Mouse (Mus musculus) myocyte (in vitro differentiated cells): ENCODE results near the gene Ntrk3. TPM values are rescaled to one million over a fixed set of nuclear protein-coding genes. Genes with fewer than 3 reads are reported as not detected.

Experiments
- H3K27me3 ChIP-seq: one replicate; pipeline ENCODE4 v1.6.1; 2011; ENCODE audit not compliant: control insufficient read depth, insufficient read depth, insufficient read length
- H3K36me3 ChIP-seq: one replicate; pipeline ENCODE4 v1.6.1; 2011; ENCODE audit not compliant: control insufficient read depth, insufficient read depth
- H3K4me2 ChIP-seq: one replicate; pipeline ENCODE4 v1.6.1; 2011; ENCODE audit warnings: low read depth, control low read depth
- H3K4me3 ChIP-seq: one replicate; pipeline ENCODE4 v1.5.1; 2011; ENCODE audit warnings: mild to moderate bottlenecking, control low read depth, moderate library complexity
- H3K79me2 ChIP-seq: one replicate; pipeline ENCODE4 v1.6.1; 2011; ENCODE audit not compliant: control insufficient read depth, insufficient read depth
- H3ac ChIP-seq: one replicate; pipeline ENCODE4 v1.6.1; 2011; ENCODE audit not compliant: control insufficient read depth, insufficient read length
- CEBPB ChIP-seq: IDR thresholded peaks from 2 replicates; pipeline ENCODE4 v1.6.1; 2011; ENCODE audit warnings: mild to moderate bottlenecking, moderate library complexity; ENCODE audit not compliant: poor library complexity, insufficient read depth, severe bottlenecking
- E2F4 ChIP-seq: IDR thresholded peaks from one replicate; pipeline ENCODE4 v1.6.1; 2011; ENCODE audit warnings: mild to moderate bottlenecking, control low read depth, moderate library complexity; ENCODE audit not compliant: insufficient read depth
- MAX ChIP-seq: IDR thresholded peaks from one replicate; pipeline ENCODE4 v1.6.1; 2011; ENCODE audit warnings: low read depth, mild to moderate bottlenecking, control low read depth
- MYOD1 ChIP-seq, 3 experiments: IDR thresholded peaks; one replicate each; pipeline ENCODE4 v1.6.1; 2011; ENCODE audit warnings: control low read depth in 2 of 3, low read depth in 2 of 3, mild to moderate bottlenecking in 2 of 3, moderate library complexity in 1 of 3; ENCODE audit not compliant: insufficient read length in 2 of 3, control insufficient read depth in 1 of 3
- MYOG ChIP-seq, 3 experiments: IDR thresholded peaks; one replicate each; pipeline ENCODE4 v1.6.1; 2011; ENCODE audit warnings: control low read depth in 2 of 3, low read depth in 2 of 3, mild to moderate bottlenecking in 2 of 3; ENCODE audit not compliant: insufficient read length in 2 of 3, control insufficient read depth in 1 of 3, insufficient read depth in 1 of 3
- POLR2A ChIP-seq: IDR thresholded peaks from one replicate; pipeline ENCODE4 v1.6.1; 2011; ENCODE audit warnings: low read depth, mild to moderate bottlenecking, control low read depth, moderate library complexity; ENCODE audit not compliant: insufficient read length
- POLR2AphosphoS2 ChIP-seq: IDR thresholded peaks from one replicate; pipeline ENCODE4 v1.6.1; 2011; ENCODE audit warnings: low read depth, control low read depth; ENCODE audit not compliant: insufficient read length
- REST ChIP-seq: IDR thresholded peaks from one replicate; pipeline ENCODE4 v1.6.1; 2011; ENCODE audit warnings: mild to moderate bottlenecking, control low read depth, moderate library complexity; ENCODE audit not compliant: insufficient read depth, insufficient read length
- SRF ChIP-seq: IDR thresholded peaks from one replicate; pipeline ENCODE4 v1.6.1; 2011; ENCODE audit warnings: low read depth; ENCODE audit not compliant: control insufficient read depth, insufficient read length
- TCF12 ChIP-seq: IDR thresholded peaks from one replicate; pipeline ENCODE4 v1.6.1; 2011; ENCODE audit warnings: mild to moderate bottlenecking, control low read depth; ENCODE audit not compliant: poor library complexity, insufficient read depth, severe bottlenecking
- TCF3 ChIP-seq: IDR thresholded peaks from one replicate; pipeline ENCODE4 v1.6.1; 2011; ENCODE audit warnings: low read depth, control low read depth; ENCODE audit not compliant: insufficient read length
- USF1 ChIP-seq: IDR thresholded peaks from one replicate; pipeline ENCODE4 v1.6.1; 2011; ENCODE audit warnings: low read depth, mild to moderate bottlenecking, control low read depth, moderate library complexity
- polyA plus RNA-seq: library from polyadenylated mRNA; unstranded; fragments of >200 nt; fragmentation: generic; extraction: Trizol; gene quantifications from one replicate; pipeline ENCODE4 v1.2.1, GENCODE M21; 2012; ENCODE audit warnings: missing spikeins

The Ntrk3 gene
- polyA plus RNA-seq, 1 experiment: 0.17 TPM

GRCm38 (mm10) chr7:78441706-78442105 is 296.1 kb downstream of the Ntrk3 start:
- Histone ChIP-seq H3K4me3 (no peak overlapping the region), H3K79me2 (no peaks in the 10 kb centered on the region), H3K27me3 (no peaks in the 10 kb centered on the region), H3ac (no peak overlapping the region), H3K4me2 (no peak overlapping the region), H3K36me3 (no peaks in the 10 kb centered on the region)
- no peak for TF ChIP-seq SRF
- no peak for TF ChIP-seq POLR2A
- no peak for TF ChIP-seq CEBPB
- no peak for TF ChIP-seq MYOD1 (IDR thresholded peaks at IDR 0.05; ENCODE audit: control insufficient read depth in 1 of 3, insufficient read length in 2 of 3, low read depth in 2 of 3)
- no peak for TF ChIP-seq TCF12
- no peak for TF ChIP-seq TCF3
- no peak for TF ChIP-seq POLR2AphosphoS2

DNA sequence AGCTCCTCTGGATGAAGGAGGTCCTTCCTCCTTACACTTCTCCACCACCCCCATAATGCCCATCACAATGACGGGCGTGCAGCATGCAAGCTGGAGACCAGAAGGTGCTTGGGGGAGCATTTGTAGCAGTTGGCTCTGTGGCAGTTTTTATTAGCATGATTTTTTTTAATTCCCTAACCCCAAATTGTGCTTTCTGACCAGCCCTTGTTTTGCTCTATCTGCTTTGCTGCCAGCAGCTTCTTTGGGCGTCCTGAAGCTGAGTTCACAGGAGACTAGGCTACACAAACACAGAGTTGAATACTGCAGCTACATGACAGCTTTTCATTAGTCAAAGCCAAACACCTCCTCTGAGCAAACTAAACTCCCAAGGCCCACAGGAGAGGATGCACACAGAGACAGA is 296.9 kb downstream of the Ntrk3 start:
- TF ChIP-seq E2F4: no peak
- TF ChIP-seq MYOG (IDR thresholded peaks at IDR 0.05; ENCODE audit: control insufficient read depth in 1 of 3, insufficient read depth in 1 of 3, insufficient read length in 2 of 3, low read depth in 2 of 3): no peak
- TF ChIP-seq SRF: no peak
- no peak for TF ChIP-seq MAX
- no peak for TF ChIP-seq TCF3
- no peak for TF ChIP-seq USF1
- TF ChIP-seq MYOD1 (IDR thresholded peaks at IDR 0.05; ENCODE audit: control insufficient read depth in 1 of 3, insufficient read length in 2 of 3, low read depth in 2 of 3): no peak
- no peak for TF ChIP-seq CEBPB
- TF ChIP-seq POLR2AphosphoS2: no peak
- TF ChIP-seq TCF12: no peak
- no peak for TF ChIP-seq REST
- TF ChIP-seq POLR2A: no peak
- Histone ChIP-seq H3K36me3 (no peaks in the 10 kb centered on the region), H3K27me3 (no peaks in the 10 kb centered on the region), H3ac (no peak overlapping the region), H3K79me2 (no peaks in the 10 kb centered on the region), H3K4me3 (no peak overlapping the region), H3K4me2 (no peak overlapping the region)

GRCm38 (mm10) chr7:78440476-78440875 is 297.3 kb downstream of the Ntrk3 start:
- H3ac ChIP-seq: no peak overlapping the region
- no peaks in the 10 kb centered on the region for H3K27me3 ChIP-seq
- H3K36me3 ChIP-seq: no peaks in the 10 kb centered on the region
- H3K4me2 ChIP-seq: no peak overlapping the region
- H3K4me3 ChIP-seq: no peak overlapping the region
- no peaks in the 10 kb centered on the region for H3K79me2 ChIP-seq
- TF ChIP-seq MYOD1 (IDR thresholded peaks at IDR 0.05; ENCODE audit: control insufficient read depth in 1 of 3, insufficient read length in 2 of 3, low read depth in 2 of 3): no peak
- no peak for TF ChIP-seq TCF12
- no peak for TF ChIP-seq MAX
- TF ChIP-seq USF1: no peak
- no peak for TF ChIP-seq CEBPB
- TF ChIP-seq POLR2A: no peak
- no peak for TF ChIP-seq MYOG (IDR thresholded peaks at IDR 0.05; ENCODE audit: control insufficient read depth in 1 of 3, insufficient read depth in 1 of 3, insufficient read length in 2 of 3, low read depth in 2 of 3)
- no peak for TF ChIP-seq TCF3
- TF ChIP-seq POLR2AphosphoS2: no peak
- TF ChIP-seq SRF: no peak
- TF ChIP-seq E2F4: no peak
- no peak for TF ChIP-seq REST

- H3K27me3 ChIP-seq: no peaks in the 10 kb centered on the region
- no peak overlapping the region for H3K4me2 ChIP-seq
- no peaks in the 10 kb centered on the region for H3K79me2 ChIP-seq
- no peak overlapping the region for H3ac ChIP-seq
- no peak overlapping the region for H3K4me3 ChIP-seq
- H3K36me3 ChIP-seq: no peaks in the 10 kb centered on the region
- TF ChIP-seq MYOG (IDR thresholded peaks at IDR 0.05; ENCODE audit: control insufficient read depth in 1 of 3, insufficient read depth in 1 of 3, insufficient read length in 2 of 3, low read depth in 2 of 3) (no peak), TCF3 (no peak), POLR2AphosphoS2 (no peak), USF1 (no peak), MAX (no peak), REST (no peak), POLR2A (no peak), E2F4 (no peak), MYOD1 (IDR thresholded peaks at IDR 0.05; ENCODE audit: control insufficient read depth in 1 of 3, insufficient read length in 2 of 3, low read depth in 2 of 3) (no peak), SRF (no peak)
Measured at GRCm38 (mm10) chr7:78439361-78440120, 298.3 kb downstream of the Ntrk3 start.

DNA sequence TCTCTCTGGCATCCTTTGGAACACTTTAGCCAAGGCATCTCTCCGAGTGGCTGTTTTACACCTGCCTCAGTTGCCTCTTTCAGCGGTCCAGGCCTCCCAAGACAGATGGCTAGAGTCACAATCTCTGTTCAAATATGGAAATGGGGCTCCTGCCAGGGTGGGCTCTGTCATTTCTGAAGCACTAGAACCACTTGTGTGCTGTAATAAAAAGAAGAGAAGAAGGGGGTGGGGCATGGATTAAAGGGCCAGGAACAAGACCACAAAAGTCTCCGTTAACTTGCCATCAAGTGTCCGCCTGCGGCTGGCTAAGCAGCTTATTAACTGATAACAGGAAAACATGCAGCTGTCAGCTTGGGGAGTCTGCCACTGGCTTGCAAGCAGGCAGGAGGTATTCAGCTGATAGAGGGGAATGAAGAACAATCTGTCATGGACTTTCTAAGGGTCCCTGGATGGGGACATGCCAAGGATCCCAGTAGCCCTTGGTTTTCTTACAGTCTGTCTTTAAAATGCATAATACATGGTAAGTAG is 304.1 kb downstream of the Ntrk3 start:
- Histone ChIP-seq H3ac (no peak overlapping the region), H3K36me3 (no peaks in the 10 kb centered on the region), H3K79me2 (no peaks in the 10 kb centered on the region), H3K4me3 (no peak overlapping the region), H3K27me3 (no peaks in the 10 kb centered on the region), H3K4me2 (no peak overlapping the region)
- TF ChIP-seq TCF3: no peak
- no peak for TF ChIP-seq USF1
- TF ChIP-seq TCF12: no peak
- no peak for TF ChIP-seq E2F4
- TF ChIP-seq SRF: no peak
- no peak for TF ChIP-seq POLR2A
- TF ChIP-seq MAX: no peak
- no peak for TF ChIP-seq POLR2AphosphoS2
- TF ChIP-seq MYOD1 (IDR thresholded peaks at IDR 0.05; ENCODE audit: control insufficient read depth in 1 of 3, insufficient read length in 2 of 3, low read depth in 2 of 3): no peak
